Mouse (Mus musculus) WW6 (cell line): ENCODE measurements around the gene Igbp1.

ENCODE experiments used
- DNase-seq: peaks from one replicate; pipeline ENCODE4 v3.0.0-alpha.2; 2013; ENCODE audit warnings: low read depth, low spot score

Gene Igbp1

DNA sequence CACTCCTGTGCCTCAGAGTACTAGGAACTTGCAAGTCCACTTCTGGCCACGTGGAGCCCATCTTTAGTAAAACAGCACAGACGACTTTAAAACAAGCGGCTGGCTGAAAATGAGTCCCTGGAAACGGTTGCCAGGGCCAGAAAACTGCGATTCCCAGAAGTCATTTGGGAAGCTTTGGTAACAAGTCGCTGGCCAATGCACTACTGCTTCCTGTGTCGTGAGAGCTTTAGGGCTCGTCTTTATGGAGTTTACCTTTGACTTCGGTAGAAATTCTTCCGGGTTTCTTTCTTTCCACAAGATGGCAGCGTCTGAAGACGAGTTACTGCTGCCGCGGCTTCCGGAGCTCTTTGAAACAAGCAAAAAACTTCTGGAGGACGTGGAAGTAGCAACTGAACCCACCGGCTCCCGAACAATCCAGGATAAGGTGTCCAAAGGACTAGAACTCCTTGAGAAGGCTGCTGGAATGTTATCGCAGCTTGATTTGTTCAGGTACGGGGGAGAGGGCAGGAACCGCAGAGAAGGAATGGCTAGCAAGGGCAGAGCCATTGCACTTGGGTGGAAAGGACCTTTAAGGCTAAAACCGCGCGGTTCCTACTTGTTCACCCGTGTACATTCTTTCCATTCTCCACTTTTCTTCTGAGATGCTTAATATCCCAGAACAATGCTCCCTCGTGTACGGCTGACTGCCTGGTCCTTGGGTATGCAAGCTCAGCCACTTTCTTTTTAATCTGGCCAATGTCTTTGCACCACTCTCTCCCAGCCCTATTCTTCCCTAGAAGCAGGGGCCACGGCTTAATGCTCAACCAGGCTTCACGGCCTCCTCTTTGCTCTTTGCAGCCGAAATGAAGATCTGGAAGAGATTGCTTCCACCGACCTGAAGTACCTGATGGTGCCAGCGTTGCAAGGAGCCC is at the start of gene Igbp1:
Igbp1 (plus strand) TSS at position 224 of the 911 bp plus-strand sequence.
- peak; percentile 59 for DNase-seq

DNA sequence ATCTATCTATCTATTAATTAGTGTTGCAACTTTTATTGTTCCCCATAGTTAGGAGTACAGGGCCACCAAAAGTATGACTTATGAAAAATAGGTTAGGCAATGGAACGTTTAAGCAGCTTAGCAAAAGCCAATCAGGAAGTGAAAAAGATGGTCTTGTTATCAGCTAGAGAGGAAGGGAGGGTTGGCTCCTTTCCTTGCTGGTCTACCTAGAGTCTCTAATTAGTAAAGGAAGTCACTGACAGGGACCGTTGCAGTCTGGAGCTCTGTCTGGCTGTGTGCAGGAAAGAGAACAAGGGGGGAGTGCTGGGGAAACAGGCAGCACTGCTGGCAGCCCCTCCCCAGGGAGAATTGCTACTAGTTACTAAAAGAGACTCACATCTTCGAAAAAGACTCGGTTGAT is 26.0 kb upstream of the Igbp1 start:
- DNase-seq: no peak

DNA sequence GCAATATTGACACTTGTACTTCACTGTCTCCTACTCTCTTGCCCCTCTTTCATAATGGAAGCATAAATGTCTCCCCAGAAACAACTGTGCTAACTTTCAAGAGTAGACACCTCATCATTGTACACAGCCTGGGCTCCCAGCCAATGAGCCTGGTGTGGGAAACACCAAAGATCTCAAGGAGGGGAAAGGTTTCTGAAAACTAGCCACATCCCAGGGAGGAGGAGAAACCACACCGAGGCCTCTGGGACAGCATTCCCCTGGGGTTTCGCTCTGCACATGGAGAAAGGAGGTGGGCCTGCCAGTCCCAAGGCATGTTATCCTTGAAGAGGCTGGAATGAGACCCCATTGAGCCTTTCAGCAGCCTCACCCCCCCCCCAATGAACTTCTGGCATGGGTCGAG is 24.0 kb upstream of the Igbp1 start:
- no peak for DNase-seq

DNA sequence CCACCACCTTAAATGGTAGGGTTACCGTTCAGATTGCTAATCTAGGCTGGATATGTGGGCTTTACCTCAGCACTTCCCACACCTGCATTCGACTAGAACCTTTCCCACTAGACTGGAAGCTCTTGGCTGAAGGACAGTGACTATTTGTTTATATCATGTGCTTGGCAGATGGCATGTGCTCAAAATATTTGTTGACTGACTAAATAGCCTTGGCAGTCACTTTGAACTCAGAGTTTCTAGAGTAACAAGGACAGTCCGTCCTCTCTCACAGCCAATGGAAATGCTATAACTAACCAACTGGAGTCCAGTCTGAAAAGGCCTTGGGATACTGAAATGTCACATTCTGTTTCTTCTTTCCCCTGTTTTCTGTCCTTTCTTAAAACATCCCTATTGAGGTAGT is 22.6 kb upstream of the Igbp1 start:
- no peak for DNase-seq

DNA sequence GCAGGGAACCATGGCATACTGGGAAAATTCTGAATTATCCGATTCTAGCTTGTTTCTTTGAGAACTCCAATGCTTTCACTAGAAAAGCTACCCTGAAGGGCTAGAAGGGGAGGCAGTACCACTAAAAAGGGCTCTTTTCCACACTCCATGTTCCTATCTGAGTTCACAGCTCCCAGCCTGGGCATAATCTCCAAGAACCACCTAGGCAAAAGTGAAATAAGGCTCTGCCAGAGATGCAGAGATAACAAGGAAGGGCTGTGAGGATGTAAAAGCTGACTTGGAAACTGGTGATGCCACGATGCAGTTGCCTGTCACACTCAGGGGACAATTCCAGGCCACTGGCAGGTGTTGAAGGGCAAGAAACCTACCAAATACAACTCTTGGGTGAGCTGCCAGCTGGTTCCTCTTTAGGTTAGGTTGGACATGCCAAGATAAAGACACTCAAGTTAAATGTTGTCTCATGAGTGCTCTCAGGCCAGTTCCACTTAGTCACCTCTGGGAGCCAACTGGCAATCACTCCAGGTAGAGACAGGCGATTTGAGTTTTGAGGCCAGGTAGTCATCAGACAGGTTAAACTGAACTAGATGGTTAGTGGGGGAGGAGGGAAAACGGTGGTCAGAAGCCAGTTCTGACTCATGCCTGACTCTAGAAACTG is 18.4 kb upstream of the Igbp1 start:
- no peak for DNase-seq

DNA sequence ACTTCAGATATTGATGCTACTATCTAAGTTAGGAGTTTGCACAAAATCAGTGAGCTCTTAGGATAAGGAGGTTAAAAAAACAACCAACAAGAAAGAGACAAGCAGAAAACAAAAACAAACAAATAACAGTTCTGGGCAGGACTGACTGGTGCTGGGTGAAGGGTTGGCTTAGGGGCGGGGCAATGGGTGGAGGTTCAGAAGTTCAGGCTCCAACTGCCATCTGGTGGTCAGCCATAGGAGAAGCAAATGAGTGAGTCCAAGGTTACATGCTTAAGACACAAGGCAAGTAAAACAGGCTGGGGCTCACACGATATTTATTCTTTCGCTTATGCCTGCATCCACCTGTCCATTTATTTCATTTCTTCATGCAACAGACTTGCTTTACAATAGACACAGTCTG is 13.8 kb upstream of the Igbp1 start:
- no peak for DNase-seq

DNA sequence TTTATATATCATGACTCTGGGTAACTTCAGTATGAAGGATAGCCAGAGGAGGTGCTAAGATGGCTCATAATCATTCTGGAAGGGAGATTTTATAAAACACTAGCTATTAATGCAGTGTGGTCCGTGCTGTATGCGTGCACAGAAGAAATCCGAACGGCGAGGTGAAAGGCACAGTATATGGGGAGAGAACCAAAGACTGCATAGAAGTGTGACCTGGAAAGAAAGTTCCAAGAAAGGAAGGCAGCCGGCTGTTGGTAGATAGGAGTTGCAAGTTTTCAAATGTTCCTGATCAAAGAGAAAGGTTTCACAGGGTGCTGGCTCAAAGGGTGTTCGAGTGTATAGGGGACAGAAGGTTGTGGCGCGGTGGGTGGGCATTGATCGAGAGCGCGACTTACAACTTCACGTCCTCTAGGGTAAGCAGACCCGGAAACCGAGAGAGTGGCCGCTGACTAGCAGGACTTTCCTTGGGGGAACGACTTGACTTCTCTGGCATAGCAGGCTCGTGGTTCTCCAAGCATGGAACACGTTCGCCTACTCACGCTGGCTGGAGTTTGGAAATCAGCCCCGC is 507 bp upstream of the Igbp1 start:
- no peak for DNase-seq

DNA sequence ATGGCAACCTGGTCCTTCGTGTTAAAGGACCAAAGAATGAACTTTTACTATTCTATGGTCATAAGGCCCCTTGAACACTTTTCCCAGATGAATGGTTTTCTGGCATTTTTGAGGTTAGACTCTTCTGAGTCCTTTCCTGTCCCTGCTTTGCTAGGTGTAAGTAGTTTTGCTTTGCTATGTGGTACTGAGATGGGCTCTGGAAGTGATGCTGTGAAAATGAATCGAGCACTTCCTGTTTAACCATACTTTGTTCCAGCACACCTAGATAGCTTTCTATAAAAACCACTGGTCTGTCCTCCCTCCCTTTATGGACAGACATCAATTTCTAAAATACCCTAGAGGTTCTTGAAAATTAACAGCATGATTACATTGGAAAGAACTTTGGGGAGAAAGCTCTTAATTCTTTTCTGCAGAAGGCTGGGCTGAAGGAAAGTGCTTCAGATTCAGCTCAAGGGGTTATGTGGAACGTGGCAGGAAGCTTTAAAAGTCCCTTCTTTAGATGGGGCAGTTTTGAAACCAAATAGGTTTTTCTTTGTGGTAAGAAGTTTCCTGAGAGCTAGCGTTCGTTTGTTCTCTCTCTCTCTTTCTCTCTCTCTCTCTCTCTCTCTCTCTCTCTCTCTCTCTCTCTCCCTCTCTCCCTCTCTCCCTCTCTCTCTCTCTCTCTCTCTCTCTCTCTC is 10.2 kb downstream of the Igbp1 start:
- DNase-seq: no peak

DNA sequence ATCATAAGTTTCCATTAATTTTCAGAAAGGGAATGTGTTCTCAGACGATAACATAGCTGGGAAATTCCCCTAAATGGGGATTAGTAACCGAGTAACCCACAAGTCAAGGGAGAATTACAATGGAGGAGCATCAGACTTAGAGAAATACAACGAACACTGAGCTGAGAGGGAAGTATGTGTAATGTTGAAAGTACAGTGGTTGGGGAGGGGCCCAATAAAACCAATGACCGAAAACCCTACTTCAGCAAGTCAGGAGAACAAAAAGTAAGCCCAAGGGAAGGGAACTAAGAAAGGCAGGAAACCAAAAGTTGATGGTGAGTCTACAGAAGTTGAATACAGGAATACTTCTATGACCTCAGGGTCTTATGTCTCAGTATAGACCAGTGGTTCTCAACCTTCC is 14.1 kb downstream of the Igbp1 start:
- DNase-seq: no peak

DNA sequence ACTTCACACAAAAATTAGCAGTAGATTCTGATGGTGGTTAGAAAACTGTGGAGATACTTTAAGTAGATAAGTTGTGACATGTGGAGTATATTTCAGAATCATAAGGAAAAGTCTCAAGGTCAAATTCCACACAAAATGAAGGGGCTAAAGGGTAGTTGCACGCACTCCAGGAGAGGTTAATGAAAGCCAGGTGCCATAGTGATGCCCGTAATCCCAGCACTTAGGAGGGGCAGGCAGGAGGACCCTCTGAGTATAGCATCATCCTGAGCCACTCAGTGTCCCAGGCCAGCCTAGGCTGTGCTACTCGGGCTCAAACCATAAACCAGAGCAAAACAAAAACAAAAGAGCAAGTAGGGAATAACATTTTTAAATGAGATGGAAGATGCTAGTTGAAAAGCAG is 15.8 kb downstream of the Igbp1 start:
- no peak for DNase-seq

DNA sequence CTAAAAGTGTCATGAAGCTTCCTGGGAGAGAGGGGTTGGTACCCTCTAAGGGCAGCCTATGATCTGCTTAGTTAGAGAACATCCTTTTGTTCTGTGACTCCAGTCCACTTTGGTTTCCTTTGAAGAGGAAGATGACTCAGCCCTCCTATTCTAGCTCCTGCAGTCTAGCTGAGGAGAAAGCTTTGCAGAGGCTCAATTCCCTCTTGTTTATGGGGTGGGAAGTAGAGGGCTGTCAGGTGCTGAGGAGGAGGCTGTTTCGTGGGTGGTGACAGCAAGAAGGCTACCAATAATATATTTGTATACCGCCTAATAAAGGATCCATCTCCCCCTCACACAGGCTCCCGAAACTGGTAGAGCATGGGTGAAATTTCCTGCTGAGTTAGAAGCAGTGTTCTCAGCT is 22.6 kb downstream of the Igbp1 start:
- no peak for DNase-seq

DNA sequence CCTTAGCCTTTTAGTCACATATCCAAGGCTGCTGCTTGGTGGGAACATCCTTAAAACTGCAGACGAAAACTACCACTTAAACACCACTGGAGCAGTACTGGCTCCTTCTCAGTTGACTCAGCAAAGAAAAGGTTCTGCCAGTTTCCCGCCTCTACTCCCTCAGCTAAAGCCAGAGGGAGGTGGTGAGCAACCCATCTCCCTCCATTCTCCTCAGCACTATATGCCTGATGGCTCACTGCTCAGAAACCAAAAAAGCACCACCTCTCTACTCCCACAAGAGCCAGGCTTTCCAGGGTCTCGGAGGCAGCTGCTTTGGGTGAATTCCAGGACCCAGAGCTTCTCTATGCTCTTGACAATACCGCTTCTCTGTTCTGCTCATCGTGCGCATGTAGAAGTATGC is 23.5 kb downstream of the Igbp1 start:
- no peak for DNase-seq

DNA sequence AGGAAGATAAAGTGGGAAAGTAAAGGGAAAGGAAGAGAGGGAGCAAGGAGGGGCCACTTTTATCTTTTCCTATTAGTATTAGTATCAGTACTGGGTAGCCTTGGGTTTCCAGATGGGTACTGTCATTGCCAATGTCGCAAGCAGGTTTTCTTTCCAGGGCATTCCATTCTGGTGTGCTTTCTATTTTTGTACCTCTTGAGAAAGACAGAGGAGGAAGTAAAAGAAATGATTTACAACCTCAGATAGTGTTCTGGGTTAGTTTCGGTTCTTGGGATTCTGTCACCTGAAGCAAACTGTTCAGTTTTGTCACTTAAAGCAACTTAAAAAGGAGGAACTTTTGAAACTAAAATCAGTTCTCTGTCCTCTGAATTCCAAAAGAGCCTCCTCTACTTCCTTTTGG is 24.4 kb downstream of the Igbp1 start:
- no peak for DNase-seq

DNA sequence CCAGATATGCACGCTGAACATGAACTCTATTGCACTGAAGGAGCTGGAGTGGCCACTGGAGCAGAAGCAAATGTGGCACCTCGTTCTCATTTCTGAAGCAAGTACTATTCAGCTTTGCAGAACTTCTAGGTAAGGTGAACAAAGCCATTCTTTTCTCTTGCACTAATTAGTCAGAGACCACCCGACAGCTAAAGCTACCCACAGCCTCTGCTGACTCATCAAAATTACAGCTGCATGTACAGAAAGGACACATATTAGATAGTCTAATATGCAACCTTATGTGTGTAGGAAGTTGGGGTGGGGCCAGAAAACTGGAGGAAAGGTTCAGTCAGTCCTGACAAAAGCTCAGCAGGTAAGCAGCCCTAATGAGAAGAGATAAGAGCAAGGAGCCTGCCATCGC is 30.4 kb downstream of the Igbp1 start, which contains the start of gene Dgat2l6:
Dgat2l6 (plus strand) TSS at position 368 of the 400 bp plus-strand sequence.
- DNase-seq: no peak

DNA sequence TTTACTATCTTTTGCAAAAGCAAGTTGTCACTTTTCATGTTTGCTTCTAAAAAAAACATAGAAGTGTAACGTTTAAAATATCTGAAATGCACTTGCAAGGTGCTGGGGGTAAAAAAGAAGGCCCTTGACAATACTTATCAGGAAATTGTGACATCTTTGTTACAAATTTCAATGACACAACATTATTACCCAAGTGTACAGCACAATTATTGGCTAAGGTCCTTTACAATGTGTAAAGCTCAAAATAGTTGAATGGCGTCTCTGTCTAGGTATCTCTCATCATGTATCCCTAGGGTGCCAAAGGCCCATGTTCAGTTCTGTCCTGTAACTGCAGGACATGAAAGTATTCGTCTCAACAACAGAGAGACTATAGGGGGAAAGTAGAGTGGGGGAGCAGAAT is 61.9 kb downstream of the Igbp1 start:
- DNase-seq: no peak

DNA sequence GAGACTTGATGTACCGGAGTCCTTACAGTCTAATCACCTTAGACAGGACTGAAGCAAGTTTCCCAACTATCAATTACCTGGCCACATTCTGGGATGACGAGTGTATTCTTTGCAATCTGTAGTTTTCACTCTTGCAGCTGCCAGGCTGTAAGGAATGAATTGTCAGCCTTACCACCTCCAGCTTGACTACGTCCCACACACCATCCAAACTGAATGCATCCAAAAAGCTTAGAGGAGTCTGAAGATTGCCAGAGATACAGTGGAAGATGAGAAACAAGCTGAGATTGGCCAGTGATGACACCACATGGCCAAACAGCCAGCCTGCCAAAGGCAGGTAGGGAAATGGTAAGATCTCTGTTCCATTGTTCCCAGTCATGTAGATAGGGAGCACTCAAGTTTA is 71.6 kb downstream of the Igbp1 start:
- DNase-seq: no peak
